Mouse (Mus musculus) kidney, postnatal 0 days (tissue): ENCODE measurements around the gene Olfr539. TPM values are rescaled to one million over a fixed set of nuclear protein-coding genes. Genes with fewer than 3 reads are reported as not detected.
"Not testable (repeated sequence)": the region's sequence is repeated elsewhere in the genome, so short reads cannot be mapped to it uniquely, and the experiment has no call there.

Source experiments
- ATAC-seq: fragments of 200-750 bp; cut with Nextera tagmentation; replicated peaks from 2 replicates; pipeline ENCODE4 v1.8.0; 2017; ENCODE audit warnings: low read depth, moderate number of reproducible peaks, moderate TSS enrichment, moderate library complexity; ENCODE audit not compliant: low FRiP score
- DNase-seq: peaks from one replicate; pipeline ENCODE4 v3.0.0-alpha.2; 2016; ENCODE audit warnings: low spot score
- H3K27ac ChIP-seq: fragments of 300-500 bp; sonication (generic); 2 replicates; pipeline ENCODE4 v1.5.1; 2014; ENCODE audit warnings: mild to moderate bottlenecking
- H3K27me3 ChIP-seq: fragments of 300-500 bp; sonication (generic); 2 replicates; pipeline ENCODE4 v1.6.1; 2014; ENCODE audit warnings: low read length, mixed read lengths; ENCODE audit not compliant: insufficient read depth
- H3K36me3 ChIP-seq: fragments of 300-500 bp; sonication (generic); 2 replicates; pipeline ENCODE4 v1.6.1; 2014; ENCODE audit warnings: low read length, mixed read lengths; ENCODE audit not compliant: insufficient read depth
- H3K4me1 ChIP-seq: fragments of 300-500 bp; sonication (generic); replicated peaks from 2 replicates; pipeline ENCODE4 v1.6.1; 2014; ENCODE audit warnings: antibody characterized with exemption, low read length, mixed read lengths; ENCODE audit not compliant: insufficient read depth
- H3K4me2 ChIP-seq: fragments of 300-500 bp; sonication (generic); 2 replicates; pipeline ENCODE4 v1.6.1; 2014; ENCODE audit warnings: mild to moderate bottlenecking, low read length, moderate library complexity, mixed read lengths
- H3K4me3 ChIP-seq: fragments of 300-500 bp; sonication (generic); replicated peaks from 2 replicates; pipeline ENCODE4 v1.5.1; 2014; ENCODE audit warnings: low read depth, low read length
- H3K9ac ChIP-seq: fragments of 300-500 bp; sonication (generic); 2 replicates; pipeline ENCODE4 v1.6.1; 2014; ENCODE audit warnings: low read depth, low read length
- H3K9me3 ChIP-seq: fragments of 300-500 bp; sonication (generic); replicated peaks from 2 replicates; pipeline ENCODE4 v1.6.1; 2016; ENCODE audit warnings: low read length, inconsistent platforms, mixed read lengths
- CTCF ChIP-seq: IDR thresholded peaks from 2 replicates; pipeline ENCODE4 v1.5.1; 2016; ENCODE audit warnings: antibody characterized with exemption, low read depth, mild to moderate bottlenecking, moderate library complexity
- WGBS: fragments of 180-500 bp; shearing (Covaris S2); extraction: QIAGEN DNeasy Blood & Tissue Kit; methylation state at CpG from one replicate; pipeline ENCODE4 v1.1.7; 2014; 5-methylcytosine and 5-hydroxymethylcytosine counted together
- polyA plus RNA-seq: library from polyadenylated mRNA; unstranded; fragments of >200 nt; fragmentation: Nextera tagmentation; extraction: Ambion mirVana; gene quantifications from 2 replicates; pipeline ENCODE4 v1.2.1, GENCODE M21; 2015

The Olfr539 gene
- not detected in 2 replicates for polyA plus RNA-seq

GRCm38 (mm10) chr7:140659630-140660029 lies at the start of gene Olfr539:
TSS of gene Olfr539 (plus strand) at chr7:140659930.
- Histone ChIP-seq H3K9me3 (no peaks in the 10 kb centered on the region), H3K4me1 (no peaks in the 10 kb centered on the region), H3K27me3 (no peaks in the 10 kb centered on the region), H3K27ac (no peak within 1 kb of the TSS), H3K36me3 (no peaks in the 10 kb centered on the region), H3K4me2 (no peak within 1 kb of the TSS), H3K9ac (no peak within 1 kb of the TSS), H3K4me3 (no peak within 1 kb of the TSS)
- TF ChIP-seq CTCF, result no peak
- 72% methylated on average over 4 of the region's 4 CpGs for WGBS
- ATAC-seq, result no peak
- DNase-seq, result no peak

GRCm38 (mm10) chr7:140628670-140629069 lies 31.1 kb upstream of the Olfr539 start, which contains the start of gene Olfr61:
TSS of gene Olfr61 (plus strand) at chr7:140628970.
- not testable (repeated sequence) for H3K9ac ChIP-seq, H3K4me1 ChIP-seq, H3K36me3 ChIP-seq, H3K27me3 ChIP-seq, ATAC-seq, H3K4me3 ChIP-seq, DNase-seq, H3K9me3 ChIP-seq, H3K27ac ChIP-seq, H3K4me2 ChIP-seq
- WGBS, result 87% methylated on average over 3 of the region's 3 CpGs

GRCm38 (mm10) chr7:140630559-140630958 lies 29.2 kb upstream of the Olfr539 start:
- ATAC-seq (no peak), DNase-seq (no peak)
- Histone ChIP-seq H3K9ac (no peak overlapping the region), H3K9me3 (no peaks in the 10 kb centered on the region), H3K36me3 (no peaks in the 10 kb centered on the region), H3K27ac (no peak overlapping the region), H3K4me3 (no peak overlapping the region), H3K27me3 (no peaks in the 10 kb centered on the region), H3K4me2 (no peak overlapping the region), H3K4me1 (no peaks in the 10 kb centered on the region)
- TF ChIP-seq CTCF, result no peak
- WGBS, result 73% methylated on average over 1 of the region's 1 CpGs

- no peak within 1 kb of the TSS for H3K9ac ChIP-seq
- no peak for TF ChIP-seq CTCF
Observed at GRCm38 (mm10) chr7:140646152-140646551, 13.6 kb upstream of the Olfr539 start, which contains the start of gene Olfr53. TSS of gene Olfr53 (plus strand) at chr7:140646452.

GRCm38 (mm10) chr7:140670693-140671092 lies 11.0 kb downstream of the Olfr539 start:
- H3K9ac ChIP-seq, H3K4me3 ChIP-seq, H3K36me3 ChIP-seq, ATAC-seq, H3K27me3 ChIP-seq, H3K9me3 ChIP-seq, DNase-seq, H3K4me1 ChIP-seq, H3K27ac ChIP-seq, H3K4me2 ChIP-seq: not testable (repeated sequence)
- 77% methylated on average over 3 of the region's 3 CpGs for WGBS

More at GRCm38 (mm10) chr7:140646152-140646551, 13.6 kb upstream of the Olfr539 start, which contains the start of gene Olfr53:
- Histone ChIP-seq H3K9me3 (no peaks in the 10 kb centered on the region), H3K4me3 (no peak within 1 kb of the TSS), H3K27ac (no peak within 1 kb of the TSS), H3K36me3 (no peaks in the 10 kb centered on the region), H3K27me3 (no peaks in the 10 kb centered on the region), H3K4me1 (no peaks in the 10 kb centered on the region), H3K4me2 (no peak within 1 kb of the TSS)
- ATAC-seq (no peak), DNase-seq (no peak)
- 90% methylated on average over 1 of the region's 1 CpGs for WGBS

GRCm38 (mm10) chr7:140675863-140676262 lies 16.1 kb downstream of the Olfr539 start:
- Histone ChIP-seq H3K4me1 (no peaks in the 10 kb centered on the region), H3K27ac (no peak overlapping the region), H3K27me3 (no peaks in the 10 kb centered on the region), H3K4me2 (no peak overlapping the region), H3K9ac (no peak overlapping the region), H3K9me3 (no peaks in the 10 kb centered on the region), H3K36me3 (no peaks in the 10 kb centered on the region), H3K4me3 (no peak overlapping the region)
- DNase-seq (no peak), ATAC-seq (no peak)
- TF ChIP-seq CTCF, result no peak
- 4% methylated on average over 6 of the region's 6 CpGs for WGBS

- ATAC-seq, H3K27me3 ChIP-seq, H3K9ac ChIP-seq, DNase-seq, H3K36me3 ChIP-seq, H3K4me3 ChIP-seq, H3K4me2 ChIP-seq, H3K9me3 ChIP-seq, H3K4me1 ChIP-seq, H3K27ac ChIP-seq: not testable (repeated sequence)
- WGBS, result 67% methylated on average over 4 of the region's 4 CpGs
Observed at GRCm38 (mm10) chr7:140679591-140679990, 19.9 kb downstream of the Olfr539 start.
